Mouse (Mus musculus): Measurements from ENCODE around the gene Krtap9-5. TPM values are rescaled to one million over a fixed set of nuclear protein-coding genes. Genes with fewer than 3 reads are reported as not detected.
A peak's percentile ranks its signal among the peaks of the same experiment; 100 is the strongest.

Gene Krtap9-5
- polyA plus RNA-seq, 1 experiment from 2014 or later: not detected

DNA sequence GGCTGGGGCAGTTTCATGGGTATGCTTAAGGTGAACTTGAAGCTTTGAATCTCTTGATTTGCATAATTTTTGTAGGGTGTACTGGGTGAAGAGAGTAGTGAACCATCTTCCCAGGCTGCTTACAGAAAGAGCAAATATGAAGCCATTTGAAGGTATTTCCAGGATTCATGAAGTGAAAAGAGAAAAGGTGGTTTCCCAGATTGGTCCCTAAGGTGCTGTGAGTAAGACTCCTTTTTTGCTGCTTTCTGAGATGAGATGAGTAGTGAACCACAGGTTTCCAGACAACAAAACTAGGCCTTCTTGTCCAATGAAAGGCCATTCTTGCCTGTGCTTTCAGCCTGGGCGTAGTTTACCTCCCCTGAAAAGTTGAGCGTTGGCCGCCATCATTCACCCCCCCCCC lies 40.3 kb downstream of the Krtap9-5 start:
- no peaks in the 10 kb centered on the region for H3K36me3 ChIP-seq
- 91% methylated on average over 3 of the region's 3 CpGs for WGBS

DNA sequence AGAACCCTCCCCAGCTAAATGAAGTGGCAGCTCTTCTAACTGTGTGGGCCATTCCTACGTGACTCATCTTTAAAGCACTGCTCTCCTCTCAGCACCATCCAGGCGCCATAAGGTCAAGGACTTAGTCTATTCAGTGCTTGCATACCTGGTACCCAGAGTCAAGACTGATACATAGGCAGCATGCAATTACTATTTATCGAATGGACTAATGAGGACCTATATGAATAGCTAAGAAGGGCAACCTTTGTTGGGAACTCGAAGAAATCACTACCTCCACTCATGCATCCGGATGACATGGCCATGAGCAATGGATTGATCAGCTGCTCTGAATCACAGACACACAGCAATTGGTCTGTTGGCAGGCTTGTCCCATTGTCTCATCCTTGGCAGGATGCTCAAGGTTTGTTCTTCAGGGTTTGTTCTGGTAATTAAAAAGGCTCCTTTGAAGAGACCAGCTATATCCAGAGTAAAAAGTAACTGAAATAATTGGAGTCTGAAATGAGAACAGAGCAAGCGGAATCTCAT lies 41.7 kb downstream of the Krtap9-5 start:
- H3K9ac ChIP-seq (replicated peaks): no peak overlapping the region
- ATAC-seq (ENCODE audit: low FRiP score, low read depth): no peak
- WGBS: 88% methylated on average over 6 of the region's 6 CpGs

More for the DNA sequence above, 40.3 kb downstream of the Krtap9-5 start:
- H3K27ac ChIP-seq (replicated peaks): no peak overlapping the region
- H3K4me1 ChIP-seq: no peaks in the 10 kb centered on the region
- ATAC-seq (ENCODE audit: low FRiP score, low read depth): no peak
- H3K9ac ChIP-seq (replicated peaks): no peak overlapping the region
- H3K4me2 ChIP-seq (replicated peaks): no peak overlapping the region
- H3K4me3 ChIP-seq: no peak overlapping the region
- no peaks in the 10 kb centered on the region for H3K9me3 ChIP-seq
- peaks cover 4% of the 10 kb centered on the region for H3K27me3 ChIP-seq

GRCm38 (mm10) chr11:99990571-99990970 lies 42.3 kb downstream of the Krtap9-5 start:
- no peak overlapping the region for H3K4me2 ChIP-seq (replicated peaks)
- H3K9me3 ChIP-seq: no peaks in the 10 kb centered on the region
- no peak overlapping the region for H3K9ac ChIP-seq (replicated peaks)
- no peaks in the 10 kb centered on the region for H3K4me1 ChIP-seq
- ATAC-seq (ENCODE audit: low FRiP score, low read depth): no peak
- no peak overlapping the region for H3K27ac ChIP-seq (replicated peaks)
- no peaks in the 10 kb centered on the region for H3K36me3 ChIP-seq
- WGBS: 71% methylated on average over 3 of the region's 3 CpGs
- H3K27me3 ChIP-seq: peaks cover 8% of the 10 kb centered on the region
- no peak overlapping the region for H3K4me3 ChIP-seq

More for the DNA sequence above, 41.7 kb downstream of the Krtap9-5 start:
- H3K27ac ChIP-seq (replicated peaks): no peak overlapping the region
- H3K4me2 ChIP-seq (replicated peaks): no peak overlapping the region
- no peaks in the 10 kb centered on the region for H3K9me3 ChIP-seq
- H3K4me3 ChIP-seq: no peak overlapping the region
- H3K4me1 ChIP-seq: no peaks in the 10 kb centered on the region
- peaks cover 8% of the 10 kb centered on the region for H3K27me3 ChIP-seq
- no peaks in the 10 kb centered on the region for H3K36me3 ChIP-seq

- H3K27me3 ChIP-seq: peaks cover 12% of the 10 kb centered on the region
- H3K4me2 ChIP-seq (replicated peaks): peak within 1 kb of the TSS; percentile 43
- no peak within 1 kb of the TSS for H3K27ac ChIP-seq (replicated peaks)
- H3K4me3 ChIP-seq: peak within 1 kb of the TSS; percentile 22
- ATAC-seq (ENCODE audit: low FRiP score, low read depth): no peak
- H3K9me3 ChIP-seq: no peaks in the 10 kb centered on the region
- no peaks in the 10 kb centered on the region for H3K36me3 ChIP-seq
- WGBS: 35% methylated on average over 26 of the region's 26 CpGs
- no peaks in the 10 kb centered on the region for H3K4me1 ChIP-seq
- H3K9ac ChIP-seq (replicated peaks): peak within 1 kb of the TSS; percentile 7; the same call in 1 of the 2 replicates
Observed at GRCm38 (mm10) chr11:99993620-99994383, 45.5 kb downstream of the Krtap9-5 start, which contains the start of gene Krtap17-1. Gene Krtap17-1, minus strand, starts transcription at chr11:99993994.

- Histone ChIP-seq H3K4me2 (replicated peaks) (no peak overlapping the region), H3K4me1 (no peaks in the 10 kb centered on the region), H3K9ac (replicated peaks) (no peak overlapping the region), H3K27me3 (peaks cover 12% of the 10 kb centered on the region), H3K4me3 (no peak overlapping the region), H3K9me3 (no peaks in the 10 kb centered on the region), H3K27ac (replicated peaks) (no peak overlapping the region), H3K36me3 (no peaks in the 10 kb centered on the region)
- no peak for ATAC-seq (ENCODE audit: low FRiP score, low read depth)
- 79% methylated on average over 4 of the region's 4 CpGs for WGBS
Observed at GRCm38 (mm10) chr11:99994384-99994661, 46.0 kb downstream of the Krtap9-5 start.

GRCm38 (mm10) chr11:99999091-99999490 lies 50.8 kb downstream of the Krtap9-5 start:
- ATAC-seq (ENCODE audit: low FRiP score, low read depth): no peak
- no peak overlapping the region for H3K27ac ChIP-seq (replicated peaks)
- H3K27me3 ChIP-seq: 0 out of 2 replicates have a peak, but pooled peaks cover 4% of the 10 kb centered on the region
- no peak overlapping the region for H3K9ac ChIP-seq (replicated peaks)
- no peaks in the 10 kb centered on the region for H3K36me3 ChIP-seq
- H3K9me3 ChIP-seq: 0 out of 2 replicates have a peak, but pooled peaks cover 3% of the 10 kb centered on the region
- no peak overlapping the region for H3K4me3 ChIP-seq
- WGBS: 93% methylated on average over 7 of the region's 7 CpGs
- H3K4me2 ChIP-seq (replicated peaks): no peak overlapping the region
- H3K4me1 ChIP-seq: no peaks in the 10 kb centered on the region

Other genes starting within 250 kb of the Krtap9-5 start
- gene Gm14180, start 214.2 kb upstream of the Krtap9-5 start, polyA plus RNA-seq (2016; fragmentation: Nextera tagmentation; extraction: Ambion mirVana): not detected in 2 replicates
- gene Gm11595, start 175.6 kb upstream of the Krtap9-5 start, polyA plus RNA-seq (2016; fragmentation: Nextera tagmentation; extraction: Ambion mirVana): not detected in 2 replicates
- gene Krtap4-8, start 167.8 kb upstream of the Krtap9-5 start, polyA plus RNA-seq (2016; fragmentation: Nextera tagmentation; extraction: Ambion mirVana): not detected in 2 replicates
- gene Krtap4-9, start 163.3 kb upstream of the Krtap9-5 start, polyA plus RNA-seq (2016; fragmentation: Nextera tagmentation; extraction: Ambion mirVana): not detected in 2 replicates
- gene Gm11596, start 155.0 kb upstream of the Krtap9-5 start, polyA plus RNA-seq (2016; fragmentation: Nextera tagmentation; extraction: Ambion mirVana): not detected in 2 replicates
- gene Gm11569, start 149.5 kb upstream of the Krtap9-5 start, polyA plus RNA-seq (2016; fragmentation: Nextera tagmentation; extraction: Ambion mirVana): not detected in 2 replicates
- gene Gm11554, start 144.0 kb upstream of the Krtap9-5 start, polyA plus RNA-seq (2016; fragmentation: Nextera tagmentation; extraction: Ambion mirVana): not detected in 2 replicates
- gene Krtap4-13, start 138.6 kb upstream of the Krtap9-5 start, polyA plus RNA-seq (2016; fragmentation: Nextera tagmentation; extraction: Ambion mirVana): not detected in 2 replicates
- gene Gm11564, start 132.8 kb upstream of the Krtap9-5 start, polyA plus RNA-seq (2016; fragmentation: Nextera tagmentation; extraction: Ambion mirVana): not detected in 2 replicates
- gene 2300003K06Rik, start 110.4 kb upstream of the Krtap9-5 start, polyA plus RNA-seq (2016; fragmentation: Nextera tagmentation; extraction: Ambion mirVana): not detected in 2 replicates
- not detected in 2 replicates for gene Krtap4-16, start 96.9 kb upstream of the Krtap9-5 start, polyA plus RNA-seq (2016; fragmentation: Nextera tagmentation; extraction: Ambion mirVana)
- gene Gm11568, start 90.6 kb upstream of the Krtap9-5 start, polyA plus RNA-seq (2016; fragmentation: Nextera tagmentation; extraction: Ambion mirVana): not detected in 2 replicates
- gene Gm11559, start 84.0 kb upstream of the Krtap9-5 start, polyA plus RNA-seq (2016; fragmentation: Nextera tagmentation; extraction: Ambion mirVana): not detected in 2 replicates
- not detected in 2 replicates for gene Krtap9-1, start 75.1 kb upstream of the Krtap9-5 start, polyA plus RNA-seq (2016; fragmentation: Nextera tagmentation; extraction: Ambion mirVana)
- gene Gm11567, start 69.3 kb upstream of the Krtap9-5 start, polyA plus RNA-seq (2016; fragmentation: Nextera tagmentation; extraction: Ambion mirVana): not detected in 2 replicates
- not detected in 2 replicates for gene Krtap31-1, start 40.6 kb upstream of the Krtap9-5 start, polyA plus RNA-seq (2016; fragmentation: Nextera tagmentation; extraction: Ambion mirVana)
- not detected in 2 replicates for gene Gm11565, start 33.7 kb upstream of the Krtap9-5 start, polyA plus RNA-seq (2016; fragmentation: Nextera tagmentation; extraction: Ambion mirVana)
- not detected in 2 replicates for gene Krtap31-2, start 12.2 kb upstream of the Krtap9-5 start, polyA plus RNA-seq (2016; fragmentation: Nextera tagmentation; extraction: Ambion mirVana)
- gene Krtap29-1, start 30.6 kb downstream of the Krtap9-5 start, polyA plus RNA-seq (2016; fragmentation: Nextera tagmentation; extraction: Ambion mirVana): not detected in 2 replicates
- gene Krtap16-1, start 38.1 kb downstream of the Krtap9-5 start, polyA plus RNA-seq (2016; fragmentation: Nextera tagmentation; extraction: Ambion mirVana): not detected in 2 replicates
- not detected in 2 replicates for gene Krtap17-1, start 45.5 kb downstream of the Krtap9-5 start, polyA plus RNA-seq (2016; fragmentation: Nextera tagmentation; extraction: Ambion mirVana)
- gene Krt33a, start 67.7 kb downstream of the Krtap9-5 start, polyA plus RNA-seq (2016; fragmentation: Nextera tagmentation; extraction: Ambion mirVana): not detected in 2 replicates
- not detected in 2 replicates for gene Krt33b, start 81.4 kb downstream of the Krtap9-5 start, polyA plus RNA-seq (2016; fragmentation: Nextera tagmentation; extraction: Ambion mirVana)
- gene Krt34, start 93.1 kb downstream of the Krtap9-5 start, polyA plus RNA-seq (2016; fragmentation: Nextera tagmentation; extraction: Ambion mirVana): not detected in 2 replicates
- not detected in 2 replicates for gene Krt31, start 102.1 kb downstream of the Krtap9-5 start, polyA plus RNA-seq (2016; fragmentation: Nextera tagmentation; extraction: Ambion mirVana)
- gene Krt32, start 139.8 kb downstream of the Krtap9-5 start, polyA plus RNA-seq (2016; fragmentation: Nextera tagmentation; extraction: Ambion mirVana): not detected in 2 replicates
- gene Krt35, start 147.8 kb downstream of the Krtap9-5 start, polyA plus RNA-seq (2016; fragmentation: Nextera tagmentation; extraction: Ambion mirVana): not detected in 2 replicates
- gene Krt36, start 157.2 kb downstream of the Krtap9-5 start, polyA plus RNA-seq (2016; fragmentation: Nextera tagmentation; extraction: Ambion mirVana): not detected in 2 replicates
- not detected in 2 replicates for gene Krt13, start 173.1 kb downstream of the Krtap9-5 start, polyA plus RNA-seq (2016; fragmentation: Nextera tagmentation; extraction: Ambion mirVana)
- gene Krt15, start 187.5 kb downstream of the Krtap9-5 start, polyA plus RNA-seq (2016; fragmentation: Nextera tagmentation; extraction: Ambion mirVana): 5.9 and 7.8 TPM in 2 replicates
- gene Krt19, start 200.2 kb downstream of the Krtap9-5 start, polyA plus RNA-seq (2016; fragmentation: Nextera tagmentation; extraction: Ambion mirVana): 3.7 and 5.4 TPM in 2 replicates
- gene Krt9, start 244.8 kb downstream of the Krtap9-5 start, polyA plus RNA-seq (2016; fragmentation: Nextera tagmentation; extraction: Ambion mirVana): not detected in 2 replicates

All from midbrain, embryonic 12.5 days (tissue).